Mouse (Mus musculus) forebrain, embryonic 15.5 days (tissue): ENCODE results near the gene Gm11116. TPM values are rescaled to one million over a fixed set of nuclear protein-coding genes. Genes with fewer than 3 reads are reported as not detected.
"Not testable (repeated sequence)": the region's sequence is repeated elsewhere in the genome, so short reads cannot be mapped to it uniquely, and the experiment has no call there.

Experiments
- ATAC-seq: fragments of 200-750 bp; cut with Nextera tagmentation; replicated peaks from 2 replicates; pipeline ENCODE4 v1.8.0; 2017; ENCODE audit warnings: mild to moderate bottlenecking, moderate TSS enrichment, moderate library complexity
- H3K27ac ChIP-seq: fragments of 300-500 bp; sonication (generic); replicated peaks from 2 replicates; pipeline ENCODE4 v1.5.1; 2015; ENCODE audit warnings: mild to moderate bottlenecking, inconsistent platforms
- H3K27me3 ChIP-seq: fragments of 300-500 bp; sonication (generic); 2 replicates; pipeline ENCODE4 v1.6.1; 2015; ENCODE audit warnings: inconsistent platforms
- H3K36me3 ChIP-seq: fragments of 300-500 bp; sonication (generic); 2 replicates; pipeline ENCODE4 v1.6.1; 2015; ENCODE audit warnings: mild to moderate bottlenecking, inconsistent platforms
- H3K4me1 ChIP-seq: fragments of 300-500 bp; sonication (generic); 2 replicates; pipeline ENCODE4 v1.6.1; 2015; ENCODE audit warnings: inconsistent platforms
- H3K4me2 ChIP-seq: fragments of 300-500 bp; sonication (generic); replicated peaks from 2 replicates; pipeline ENCODE4 v1.6.1; 2015; ENCODE audit warnings: mild to moderate bottlenecking, inconsistent platforms
- H3K4me3 ChIP-seq: fragments of 300-500 bp; sonication (generic); 2 replicates; pipeline ENCODE4 v1.5.1; 2015; ENCODE audit warnings: mild to moderate bottlenecking, inconsistent platforms
- H3K9ac ChIP-seq: fragments of 300-500 bp; sonication (generic); replicated peaks from 2 replicates; pipeline ENCODE4 v1.6.1; 2015; ENCODE audit warnings: mild to moderate bottlenecking, inconsistent platforms
- H3K9me3 ChIP-seq: fragments of 300-500 bp; sonication (generic); 2 replicates; pipeline ENCODE4 v1.6.1; 2016; ENCODE audit warnings: inconsistent platforms
- WGBS: fragments of 180-500 bp; shearing (Covaris S2); methylation state at CpG from one replicate; pipeline ENCODE4 v1.1.7; 2015; ENCODE audit warnings: mixed read lengths; 5-methylcytosine and 5-hydroxymethylcytosine counted together
- polyA plus RNA-seq: library from polyadenylated mRNA; unstranded; fragments of >200 nt; fragmentation: Nextera tagmentation; extraction: Ambion mirVana; gene quantifications from 2 replicates; pipeline ENCODE4 v1.2.1, GENCODE M21; 2015

Gm11116 gene
- not detected in 2 replicates for polyA plus RNA-seq

DNA sequence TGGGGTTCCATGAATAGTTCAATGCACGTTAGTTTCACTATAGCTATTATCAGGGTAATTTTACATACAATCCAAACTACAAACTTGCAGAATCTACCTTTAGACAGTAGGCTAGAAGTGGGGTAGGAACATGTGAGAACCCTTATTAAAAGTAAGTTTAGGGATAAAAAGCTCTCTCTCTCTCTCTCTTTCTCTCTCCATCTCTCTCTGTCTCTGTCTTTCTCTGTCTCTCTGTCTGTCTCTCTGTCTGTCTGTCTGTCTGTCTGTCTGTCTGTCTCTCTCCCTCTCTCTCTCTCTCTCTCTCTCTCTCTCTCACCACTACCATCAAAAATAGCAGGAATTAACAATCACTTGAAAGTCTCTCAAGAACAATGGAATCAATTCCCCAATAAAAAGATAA lies at the start of gene Gm11116:
Gene Gm11116, minus strand, starts transcription at position 101 of the 400 bp plus-strand sequence.
- Histone ChIP-seq H3K9ac (no peak within 1 kb of the TSS), H3K4me2 (no peak within 1 kb of the TSS), H3K4me1 (no peaks in the 10 kb centered on the region), H3K27me3 (no peaks in the 10 kb centered on the region), H3K27ac (no peak within 1 kb of the TSS), H3K9me3 (no peaks in the 10 kb centered on the region), H3K36me3 (no peaks in the 10 kb centered on the region), H3K4me3 (no peak within 1 kb of the TSS)
- ATAC-seq = no peak
- 76% methylated on average over 1 of the region's 1 CpGs for WGBS

DNA sequence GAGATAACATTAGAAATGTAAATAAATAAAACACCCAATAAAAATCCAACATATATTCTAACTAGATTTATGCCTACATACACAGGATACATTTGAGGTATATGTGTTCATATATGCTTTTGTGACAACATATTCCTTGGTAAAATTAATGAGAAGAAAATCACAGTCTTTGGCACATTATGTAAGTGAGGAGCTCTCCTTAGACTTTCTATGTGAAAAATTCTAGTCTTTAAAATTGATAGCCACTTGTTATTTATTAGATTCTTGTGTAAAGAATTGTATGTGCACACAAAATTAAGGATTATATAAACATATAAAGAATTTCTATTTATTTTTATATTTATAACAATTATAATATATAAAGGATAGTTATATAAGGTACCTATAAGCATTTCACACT lies 42.7 kb upstream of the Gm11116 start, which contains the start of gene Gm11115:
Gene Gm11115, minus strand, starts transcription at position 101 of the 400 bp plus-strand sequence.
- no peak for ATAC-seq
- no peak within 1 kb of the TSS for H3K4me2 ChIP-seq

DNA sequence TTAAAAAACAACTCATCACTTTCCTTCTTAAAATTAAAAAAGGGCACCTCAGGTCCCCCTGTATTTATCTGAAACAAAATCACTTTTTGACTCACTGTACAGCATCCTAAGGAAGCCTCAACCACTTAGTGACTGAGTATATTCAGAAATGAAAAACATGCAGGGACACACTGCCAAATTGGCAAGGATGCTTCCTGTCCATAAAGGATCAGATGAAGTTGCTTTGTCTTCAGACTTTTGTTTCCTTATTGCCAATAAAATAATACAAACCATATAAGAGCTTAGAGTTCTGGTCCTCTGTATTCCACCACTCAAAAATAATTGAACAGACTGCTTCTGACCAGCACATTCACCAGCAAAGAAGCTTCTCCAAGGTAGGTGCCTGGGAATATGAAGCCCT lies 25.1 kb downstream of the Gm11116 start, which contains the start of gene Smr2:
Gene Smr2, plus strand, starts transcription at position 301 of the 400 bp plus-strand sequence.
- H3K9ac ChIP-seq, H3K27ac ChIP-seq, H3K4me3 ChIP-seq, ATAC-seq, H3K36me3 ChIP-seq, H3K9me3 ChIP-seq, H3K27me3 ChIP-seq, H3K4me2 ChIP-seq, H3K4me1 ChIP-seq: not testable (repeated sequence)

More for the DNA sequence above, 42.7 kb upstream of the Gm11116 start, which contains the start of gene Gm11115:
- no peak within 1 kb of the TSS for H3K4me3 ChIP-seq
- no peaks in the 10 kb centered on the region for H3K4me1 ChIP-seq
- no peak within 1 kb of the TSS for H3K9ac ChIP-seq
- H3K36me3 ChIP-seq = no peaks in the 10 kb centered on the region
- no peaks in the 10 kb centered on the region for H3K9me3 ChIP-seq
- H3K27me3 ChIP-seq = no peaks in the 10 kb centered on the region
- H3K27ac ChIP-seq = no peak within 1 kb of the TSS

Other genes starting within 250 kb of the Gm11116 start
- not detected in 2 replicates for gene Odam, start 226.5 kb downstream of the Gm11116 start, polyA plus RNA-seq
- gene Csn3, start 186.0 kb downstream of the Gm11116 start, polyA plus RNA-seq = not detected in 2 replicates
- not detected in 2 replicates for gene 2310003L06Rik, start 142.1 kb downstream of the Gm11116 start, polyA plus RNA-seq
- gene Gm28434, start 142.0 kb downstream of the Gm11116 start, polyA plus RNA-seq = not detected in 2 replicates
- gene Cabs1, start 132.1 kb downstream of the Gm11116 start, polyA plus RNA-seq = not detected in 2 replicates
- not detected in 2 replicates for gene Smr3a, start 109.0 kb downstream of the Gm11116 start, polyA plus RNA-seq
- not detected in 2 replicates for gene Smr2, start 25.0 kb downstream of the Gm11116 start, polyA plus RNA-seq
- gene Gm11115, start 42.6 kb upstream of the Gm11116 start, polyA plus RNA-seq = not detected in 2 replicates
- gene Gm7714, start 157.4 kb upstream of the Gm11116 start, polyA plus RNA-seq = not detected in 2 replicates
- gene Prol1, start 205.8 kb upstream of the Gm11116 start, polyA plus RNA-seq = not detected in 2 replicates